Mouse (Mus musculus): Measurements from ENCODE around the gene Trhde. TPM values are rescaled to one million over a fixed set of nuclear protein-coding genes. Genes with fewer than 3 reads are reported as not detected.

Gene Trhde
- polyA plus RNA-seq, 1 experiment: not detected

DNA sequence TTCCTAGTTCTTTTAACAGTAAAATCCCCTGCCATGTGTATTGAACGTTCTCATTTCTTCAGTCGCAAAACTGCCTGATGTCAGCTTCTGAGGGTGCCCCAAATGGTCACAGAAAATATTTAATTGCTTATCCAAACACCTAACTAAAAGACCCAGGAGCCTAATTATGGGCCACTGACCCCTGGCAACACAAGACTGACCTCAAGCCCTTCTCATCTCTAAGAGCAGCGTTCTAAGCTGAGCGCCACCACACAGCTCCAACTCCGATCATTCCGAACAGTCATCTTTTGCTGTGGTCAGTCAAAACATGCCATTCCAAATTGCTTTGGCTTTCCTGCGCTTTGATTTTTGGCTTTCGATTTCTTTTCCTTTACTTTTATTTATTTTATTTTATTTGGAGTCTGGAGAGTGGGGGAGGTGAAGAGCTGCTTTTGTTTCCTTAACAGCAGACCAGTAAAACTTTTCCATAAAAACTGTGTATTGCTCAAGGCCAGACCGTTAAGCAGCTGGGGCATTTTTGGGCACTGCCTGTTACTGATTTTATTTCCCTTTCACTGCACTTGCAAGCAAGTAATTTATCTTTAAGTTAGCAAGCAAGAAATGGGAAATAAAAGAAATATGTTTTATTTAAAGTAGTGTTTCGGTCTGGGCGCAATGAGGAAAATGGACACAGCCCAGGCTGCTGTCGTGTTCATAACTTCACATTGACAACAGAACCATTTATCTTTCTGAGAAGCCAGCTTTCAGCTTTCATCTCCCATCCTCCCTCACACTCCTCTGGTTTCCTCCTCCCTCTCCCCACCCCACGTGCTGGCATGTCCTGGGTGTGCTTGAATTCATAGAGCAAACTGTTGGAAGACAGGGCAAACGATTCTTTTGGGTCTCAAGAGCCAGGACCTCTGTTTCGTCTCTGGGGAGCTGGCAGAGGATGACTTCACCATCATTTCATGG lies 59.1 kb downstream of the Trhde start:
- H3K4me3 ChIP-seq (ENCODE audit: insufficient read depth, low read depth, low read length): no peak overlapping the region
- H3K27ac ChIP-seq (ENCODE audit: insufficient read depth, low read depth, low read length): no peak overlapping the region
- H3K4me1 ChIP-seq (ENCODE audit: control insufficient read depth, insufficient read depth, low read length): 0 out of 2 replicates have a peak, but pooled peaks cover 2% of the 10 kb centered on the region
- no peak for TF ChIP-seq CTCF (IDR thresholded peaks at IDR 0.05; ENCODE audit: insufficient read depth, low read depth, low read length)
- TF ChIP-seq POLR2A (IDR thresholded peaks at IDR 0.05; ENCODE audit: insufficient read depth, low read depth, low read length): no peak
- WGBS: 69% methylated on average over 15 of the region's 15 CpGs

DNA sequence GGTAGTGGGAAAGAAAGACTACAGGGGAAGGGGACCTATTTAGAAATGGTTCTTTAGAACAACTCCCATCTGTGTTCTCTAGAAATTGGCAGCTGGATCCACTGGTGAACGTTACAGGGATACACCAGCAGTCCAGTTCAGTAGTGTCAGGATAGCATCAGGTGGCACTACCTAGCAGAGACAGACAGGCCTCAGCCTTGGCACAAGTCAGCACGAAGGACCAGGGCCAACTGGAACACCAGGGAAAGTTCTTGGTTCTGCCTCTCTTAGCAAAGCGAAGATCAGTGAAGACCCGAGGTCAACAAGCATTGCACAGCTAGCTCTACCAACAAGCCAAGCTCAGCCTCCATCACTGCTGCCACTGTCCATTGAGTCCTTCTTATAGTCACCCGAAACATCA lies 62.2 kb downstream of the Trhde start:
- Histone ChIP-seq H3K4me1 (ENCODE audit: control insufficient read depth, insufficient read depth, low read length) (0 out of 2 replicates have a peak, but pooled peaks cover 2% of the 10 kb centered on the region), H3K4me3 (ENCODE audit: insufficient read depth, low read depth, low read length) (no peak overlapping the region), H3K27ac (ENCODE audit: insufficient read depth, low read depth, low read length) (no peak overlapping the region)
- 90% methylated on average over 5 of the region's 5 CpGs for WGBS
- TF ChIP-seq CTCF (IDR thresholded peaks at IDR 0.05; ENCODE audit: insufficient read depth, low read depth, low read length) (no peak), POLR2A (IDR thresholded peaks at IDR 0.05; ENCODE audit: insufficient read depth, low read depth, low read length) (no peak)

DNA sequence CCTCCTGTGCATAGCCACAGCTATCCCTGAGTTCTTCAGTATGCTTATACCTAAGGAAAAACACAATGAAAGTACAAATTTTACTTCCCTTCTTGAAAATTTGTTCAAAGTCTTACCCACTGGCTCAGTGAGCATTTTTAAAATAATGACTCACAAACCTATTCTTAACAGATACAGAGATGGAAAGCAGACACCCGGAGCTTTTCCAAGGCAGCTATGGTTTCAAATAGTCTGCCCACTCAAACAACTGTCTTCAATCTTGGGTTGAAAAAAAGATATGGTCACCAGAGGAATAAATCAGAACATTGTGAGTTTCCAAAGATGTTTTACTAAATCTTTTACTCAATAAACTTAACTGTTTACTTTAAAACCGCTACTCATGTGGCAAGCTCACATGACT lies 64.5 kb downstream of the Trhde start:
- Histone ChIP-seq H3K4me1 (ENCODE audit: control insufficient read depth, insufficient read depth, low read length) (no peaks in the 10 kb centered on the region), H3K27ac (ENCODE audit: insufficient read depth, low read depth, low read length) (no peak overlapping the region), H3K4me3 (ENCODE audit: insufficient read depth, low read depth, low read length) (no peak overlapping the region)
- WGBS: 70% methylated on average over 2 of the region's 2 CpGs
- TF ChIP-seq POLR2A (IDR thresholded peaks at IDR 0.05; ENCODE audit: insufficient read depth, low read depth, low read length) (no peak), CTCF (IDR thresholded peaks at IDR 0.05; ENCODE audit: insufficient read depth, low read depth, low read length) (no peak)

DNA sequence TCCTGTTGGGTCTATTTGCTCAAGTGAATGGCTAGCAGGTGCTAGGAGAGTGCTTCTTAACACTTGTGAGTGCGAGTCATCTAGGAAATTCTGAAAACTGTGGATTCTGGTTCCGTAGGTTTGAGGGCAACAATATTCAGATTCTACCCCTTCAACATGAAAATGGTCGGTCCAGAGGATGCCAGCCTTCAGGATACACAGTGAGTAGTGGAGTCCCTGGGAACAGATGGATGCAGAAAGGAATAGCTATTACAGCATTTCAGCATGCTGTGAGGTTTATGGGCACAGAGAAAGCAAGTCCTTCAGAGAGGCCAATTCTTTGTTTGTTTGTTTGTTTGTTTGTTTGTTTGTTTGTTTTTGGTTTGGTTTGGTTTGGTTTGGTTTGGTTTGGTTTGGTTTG lies 65.7 kb downstream of the Trhde start:
- no peak overlapping the region for H3K4me3 ChIP-seq (ENCODE audit: insufficient read depth, low read depth, low read length)
- no peak overlapping the region for H3K27ac ChIP-seq (ENCODE audit: insufficient read depth, low read depth, low read length)
- 93% methylated on average over 3 of the region's 3 CpGs for WGBS
- H3K4me1 ChIP-seq (ENCODE audit: control insufficient read depth, insufficient read depth, low read length): no peaks in the 10 kb centered on the region
- TF ChIP-seq POLR2A (IDR thresholded peaks at IDR 0.05; ENCODE audit: insufficient read depth, low read depth, low read length) (no peak), CTCF (IDR thresholded peaks at IDR 0.05; ENCODE audit: insufficient read depth, low read depth, low read length) (no peak)

DNA sequence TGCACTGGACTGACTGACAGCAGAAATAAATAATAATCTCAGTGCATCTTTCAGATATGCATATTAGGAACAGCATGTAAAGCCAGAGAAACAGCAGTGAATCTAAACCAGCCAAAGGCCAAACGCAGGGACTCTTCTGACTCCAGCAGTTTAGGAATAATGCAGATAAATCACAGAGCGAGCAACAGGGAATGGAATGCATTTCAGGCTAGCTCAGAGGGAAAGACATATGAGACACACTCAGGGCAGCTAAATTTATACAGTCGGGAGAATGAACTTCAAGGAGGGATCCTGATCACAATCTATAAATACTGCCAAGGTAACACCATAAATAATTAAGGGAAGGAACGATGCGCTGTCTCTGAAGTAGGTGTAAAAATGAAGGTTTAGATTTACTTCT lies 66.4 kb downstream of the Trhde start:
- no peak for TF ChIP-seq CTCF (IDR thresholded peaks at IDR 0.05; ENCODE audit: insufficient read depth, low read depth, low read length)
- no peak for TF ChIP-seq POLR2A (IDR thresholded peaks at IDR 0.05; ENCODE audit: insufficient read depth, low read depth, low read length)
- 64% methylated on average over 5 of the region's 5 CpGs for WGBS
- Histone ChIP-seq H3K4me3 (ENCODE audit: insufficient read depth, low read depth, low read length) (no peak overlapping the region), H3K27ac (ENCODE audit: insufficient read depth, low read depth, low read length) (no peak overlapping the region), H3K4me1 (ENCODE audit: control insufficient read depth, insufficient read depth, low read length) (no peaks in the 10 kb centered on the region)

DNA sequence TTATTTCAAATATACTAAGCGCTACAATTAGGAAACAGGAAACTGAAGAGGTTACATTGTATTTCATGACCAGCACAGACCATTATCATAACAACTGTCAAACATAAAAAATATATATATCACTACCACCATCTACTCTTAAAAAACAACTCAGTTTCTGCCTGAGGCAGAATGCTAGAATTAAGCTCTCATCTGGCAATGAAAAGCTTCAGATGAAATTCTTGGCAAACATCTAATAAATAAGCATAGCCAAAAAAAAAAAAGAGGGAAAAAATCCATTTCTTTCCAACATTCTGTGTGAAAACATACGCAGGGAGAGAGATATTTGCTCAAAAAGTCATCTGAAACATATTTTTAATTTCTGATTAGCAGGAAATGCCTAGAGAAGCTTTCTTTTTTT lies 67.0 kb downstream of the Trhde start:
- Histone ChIP-seq H3K4me3 (ENCODE audit: insufficient read depth, low read depth, low read length) (no peak overlapping the region), H3K27ac (ENCODE audit: insufficient read depth, low read depth, low read length) (no peak overlapping the region), H3K4me1 (ENCODE audit: control insufficient read depth, insufficient read depth, low read length) (no peaks in the 10 kb centered on the region)
- TF ChIP-seq CTCF (IDR thresholded peaks at IDR 0.05; ENCODE audit: insufficient read depth, low read depth, low read length): no peak
- TF ChIP-seq POLR2A (IDR thresholded peaks at IDR 0.05; ENCODE audit: insufficient read depth, low read depth, low read length): no peak
- WGBS: 90% methylated on average over 2 of the region's 2 CpGs

DNA sequence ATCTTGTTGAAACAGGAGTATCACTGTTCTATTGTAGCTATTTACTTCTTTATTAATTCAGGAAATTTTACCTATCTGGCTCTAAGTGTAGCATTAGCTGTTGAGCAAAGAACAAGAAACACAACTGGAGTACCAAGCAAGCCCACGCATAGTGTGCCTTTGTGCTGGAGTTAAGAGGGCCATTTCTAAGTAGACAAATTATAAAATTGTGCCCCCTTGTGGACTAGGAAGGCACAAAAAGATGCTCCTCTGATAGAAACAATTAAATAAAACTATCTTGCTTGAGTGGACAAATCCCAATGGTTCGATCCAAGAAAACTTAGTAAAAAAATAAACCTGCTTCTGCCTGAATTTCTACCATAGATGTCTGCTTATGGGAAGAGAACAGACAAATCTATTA lies 76.5 kb downstream of the Trhde start:
- Histone ChIP-seq H3K27ac (ENCODE audit: insufficient read depth, low read depth, low read length) (no peak overlapping the region), H3K4me1 (ENCODE audit: control insufficient read depth, insufficient read depth, low read length) (no peaks in the 10 kb centered on the region), H3K4me3 (ENCODE audit: insufficient read depth, low read depth, low read length) (no peak overlapping the region)
- WGBS: 78% methylated on average over 2 of the region's 2 CpGs
- no peak for TF ChIP-seq POLR2A (IDR thresholded peaks at IDR 0.05; ENCODE audit: insufficient read depth, low read depth, low read length)
- TF ChIP-seq CTCF (IDR thresholded peaks at IDR 0.05; ENCODE audit: insufficient read depth, low read depth, low read length): no peak

DNA sequence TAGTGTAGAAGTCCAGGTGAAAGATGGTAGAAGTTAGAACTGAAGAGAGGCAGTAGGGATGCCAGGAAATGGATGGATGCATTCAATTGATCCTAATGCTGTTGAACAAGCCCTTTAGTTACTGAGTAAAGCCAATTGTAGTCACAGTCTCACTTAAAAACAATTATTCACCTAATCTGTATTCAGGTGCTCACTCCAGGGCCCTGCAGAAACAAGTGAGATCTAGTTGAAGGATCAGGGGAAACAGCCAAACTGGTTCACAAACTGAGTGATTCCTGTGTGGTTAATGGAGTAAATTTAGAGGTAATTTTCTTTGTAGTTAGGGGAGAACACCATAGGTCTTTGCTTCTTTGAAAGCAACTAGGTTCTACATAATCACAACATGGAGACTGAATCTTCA lies 100.3 kb downstream of the Trhde start:
- H3K27ac ChIP-seq (ENCODE audit: insufficient read depth, low read depth, low read length): no peak overlapping the region
- H3K4me1 ChIP-seq (ENCODE audit: control insufficient read depth, insufficient read depth, low read length): no peaks in the 10 kb centered on the region
- TF ChIP-seq POLR2A (IDR thresholded peaks at IDR 0.05; ENCODE audit: insufficient read depth, low read depth, low read length) (no peak), CTCF (IDR thresholded peaks at IDR 0.05; ENCODE audit: insufficient read depth, low read depth, low read length) (no peak)
- no peak overlapping the region for H3K4me3 ChIP-seq (ENCODE audit: insufficient read depth, low read depth, low read length)

DNA sequence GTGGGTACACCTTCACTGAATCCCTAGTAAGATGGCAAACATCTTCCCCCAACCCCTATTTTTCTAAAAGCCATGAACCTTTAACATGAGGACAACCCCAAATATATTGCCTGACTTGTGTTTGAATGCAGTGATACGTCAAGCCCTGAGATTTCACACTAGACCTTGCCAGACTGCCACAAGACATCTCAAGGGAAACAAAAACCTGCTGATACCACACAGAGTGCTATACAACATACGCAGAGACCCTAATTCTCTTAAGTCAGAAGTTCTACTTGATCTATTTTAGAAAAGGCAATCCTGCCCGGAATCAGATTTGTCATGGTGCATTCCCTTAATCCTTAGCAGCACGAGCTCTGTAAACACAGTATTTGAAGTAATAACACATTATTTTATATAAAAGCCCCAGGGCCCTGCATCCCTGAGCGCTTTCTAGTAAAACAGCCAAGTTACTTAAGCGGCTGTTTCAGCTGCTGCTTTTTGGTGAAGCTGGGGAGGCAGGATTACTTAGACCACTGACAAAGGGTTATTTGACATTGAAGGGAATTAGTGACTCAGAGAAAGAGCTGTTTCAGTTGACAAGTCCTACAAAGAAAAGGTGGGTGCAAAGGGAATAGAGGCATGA lies 130.2 kb downstream of the Trhde start:
- H3K27ac ChIP-seq (ENCODE audit: insufficient read depth, low read depth, low read length): peak overlapping the region; percentile 46
- H3K4me1 ChIP-seq (ENCODE audit: control insufficient read depth, insufficient read depth, low read length): no peaks in the 10 kb centered on the region
- TF ChIP-seq CTCF (IDR thresholded peaks at IDR 0.05; ENCODE audit: insufficient read depth, low read depth, low read length) (no peak), POLR2A (IDR thresholded peaks at IDR 0.05; ENCODE audit: insufficient read depth, low read depth, low read length) (no peak)
- 15% methylated on average over 6 of the region's 6 CpGs for WGBS
- H3K4me3 ChIP-seq (ENCODE audit: insufficient read depth, low read depth, low read length): no peak overlapping the region

Measured in olfactory bulb, adult 2 months (tissue).